Mouse (Mus musculus): Measurements from ENCODE around the gene AW011738. TPM values are rescaled to one million over a fixed set of nuclear protein-coding genes. Genes with fewer than 3 reads are reported as not detected.
A peak's percentile ranks its signal among the peaks of the same experiment; 100 is the strongest.

AW011738 gene
- polyA plus RNA-seq (2015; fragmentation: Nextera tagmentation; extraction: Ambion mirVana): 4.5 and 5.0 TPM in 2 replicates

- peak within 1 kb of the TSS; percentile 56 for H3K9ac ChIP-seq
- WGBS: under 1% methylated on average over 35 of the region's 39 CpGs
Measured at GRCm38 (mm10) chr4:156203001-156203412, at the start of gene AW011738. Gene AW011738 (plus strand): TSS chr4:156203304.

DNA sequence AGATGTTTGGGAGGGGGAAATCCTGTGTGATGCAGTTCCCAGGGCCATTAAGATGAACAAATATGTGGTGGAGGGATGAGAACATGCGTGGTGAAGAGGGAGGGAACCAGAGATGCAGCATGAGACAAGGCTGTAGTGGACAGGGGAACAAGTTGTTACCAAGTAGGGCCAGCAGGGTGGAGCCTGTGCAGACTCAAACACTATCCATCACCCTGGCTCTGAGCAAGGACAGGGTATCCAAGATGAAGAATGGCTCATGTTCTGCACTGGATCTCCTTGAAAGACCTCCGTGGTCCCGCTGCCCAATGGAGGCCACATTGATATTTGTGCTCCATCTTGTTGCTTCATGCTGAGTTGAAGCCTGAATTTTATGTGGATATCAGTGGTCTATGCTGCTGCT is 48.3 kb upstream of the AW011738 start:
- no peak for ATAC-seq (ENCODE audit: low FRiP score, low read depth)
- Histone ChIP-seq H3K4me3 (no peak overlapping the region), H3K9ac (no peak overlapping the region), H3K36me3 (no peaks in the 10 kb centered on the region), H3K4me2 (no peak overlapping the region), H3K9me3 (no peaks in the 10 kb centered on the region), H3K27ac (replicated peaks) (no peak overlapping the region), H3K4me1 (replicated peaks) (no peaks in the 10 kb centered on the region), H3K27me3 (no peaks in the 10 kb centered on the region)
- 96% methylated on average over 3 of the region's 3 CpGs for WGBS

More at GRCm38 (mm10) chr4:156203001-156203412, at the start of gene AW011738:
- Histone ChIP-seq H3K27ac (replicated peaks) (peak within 1 kb of the TSS; percentile 77), H3K4me1 (replicated peaks) (peaks cover 26% of the 10 kb centered on the region), H3K36me3 (no peaks in the 10 kb centered on the region), H3K4me3 (peak within 1 kb of the TSS; percentile 55), H3K4me2 (peak within 1 kb of the TSS; percentile 92), H3K27me3 (no peaks in the 10 kb centered on the region), H3K9me3 (no peaks in the 10 kb centered on the region)
- ATAC-seq (ENCODE audit: low FRiP score, low read depth): peak; percentile 72

GRCm38 (mm10) chr4:156166477-156166876 is 36.6 kb upstream of the AW011738 start:
- ATAC-seq (ENCODE audit: low FRiP score, low read depth): no peak
- no peak overlapping the region for H3K4me3 ChIP-seq
- 93% methylated on average over 9 of the region's 9 CpGs for WGBS
- H3K4me2 ChIP-seq: no peak overlapping the region
- H3K4me1 ChIP-seq (replicated peaks): no peaks in the 10 kb centered on the region
- no peak overlapping the region for H3K9ac ChIP-seq
- H3K27ac ChIP-seq (replicated peaks): no peak overlapping the region
- no peaks in the 10 kb centered on the region for H3K27me3 ChIP-seq
- 0 out of 2 replicates have a peak, but pooled peaks cover 6% of the 10 kb centered on the region for H3K9me3 ChIP-seq
- H3K36me3 ChIP-seq: peaks cover 95% of the 10 kb centered on the region

DNA sequence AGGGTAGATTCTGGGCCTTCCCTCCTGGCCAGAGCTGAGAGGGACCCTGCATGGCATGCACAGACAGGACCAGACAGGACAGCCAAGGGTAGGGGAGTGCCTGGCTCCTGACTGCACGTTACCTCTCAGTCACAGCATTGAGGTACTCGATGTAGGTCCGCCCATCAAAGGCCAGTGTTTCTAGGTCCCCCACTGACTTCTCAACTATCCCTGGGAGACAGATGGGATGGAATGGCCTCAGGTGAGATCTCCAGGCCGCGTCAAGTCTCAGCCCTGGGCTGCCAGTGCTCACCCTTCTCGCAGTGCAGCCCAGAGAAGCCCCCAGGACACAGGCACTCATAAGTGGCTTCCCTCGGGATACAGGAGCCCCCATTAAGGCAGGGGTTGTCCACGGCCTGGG is 34.5 kb upstream of the AW011738 start:
- no peaks in the 10 kb centered on the region for H3K9me3 ChIP-seq
- no peaks in the 10 kb centered on the region for H3K4me1 ChIP-seq (replicated peaks)
- H3K4me3 ChIP-seq: no peak overlapping the region
- H3K4me2 ChIP-seq: no peak overlapping the region
- no peak overlapping the region for H3K27ac ChIP-seq (replicated peaks)
- ATAC-seq (ENCODE audit: low FRiP score, low read depth): no peak
- H3K36me3 ChIP-seq: peaks cover 97% of the 10 kb centered on the region
- no peaks in the 10 kb centered on the region for H3K27me3 ChIP-seq
- H3K9ac ChIP-seq: no peak overlapping the region
- WGBS: 97% methylated on average over 8 of the region's 8 CpGs

DNA sequence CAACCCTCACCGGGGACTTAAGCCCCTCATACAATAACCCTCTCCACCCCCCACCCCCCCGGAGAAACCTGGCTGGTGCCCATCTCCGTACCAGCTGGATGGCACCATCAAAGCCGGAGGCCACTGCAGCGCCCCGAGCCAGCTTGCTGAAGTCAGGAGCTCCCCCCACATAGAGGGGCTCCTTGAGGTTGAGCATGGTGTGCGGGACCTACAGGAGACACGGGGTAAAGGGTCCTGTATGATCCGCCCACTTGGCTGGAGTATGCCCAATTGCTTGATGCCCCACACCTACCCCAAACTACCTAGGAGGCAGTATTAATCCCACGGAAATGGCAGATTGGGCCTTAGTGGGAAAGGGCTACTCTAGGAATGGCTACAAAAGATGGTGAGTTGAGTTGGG is 34.0 kb upstream of the AW011738 start:
- H3K36me3 ChIP-seq: peaks cover 97% of the 10 kb centered on the region
- H3K4me1 ChIP-seq (replicated peaks): no peaks in the 10 kb centered on the region
- H3K27ac ChIP-seq (replicated peaks): no peak overlapping the region
- H3K27me3 ChIP-seq: no peaks in the 10 kb centered on the region
- H3K4me2 ChIP-seq: no peak overlapping the region
- 96% methylated on average over 10 of the region's 10 CpGs for WGBS
- no peak overlapping the region for H3K9ac ChIP-seq
- no peak overlapping the region for H3K4me3 ChIP-seq
- no peaks in the 10 kb centered on the region for H3K9me3 ChIP-seq
- ATAC-seq (ENCODE audit: low FRiP score, low read depth): no peak

- H3K4me2 ChIP-seq: no peak overlapping the region
- H3K36me3 ChIP-seq: peaks cover 99% of the 10 kb centered on the region
- no peak overlapping the region for H3K9ac ChIP-seq
- H3K27ac ChIP-seq (replicated peaks): no peak overlapping the region
- no peaks in the 10 kb centered on the region for H3K9me3 ChIP-seq
- H3K27me3 ChIP-seq: no peaks in the 10 kb centered on the region
- 94% methylated on average over 11 of the region's 11 CpGs for WGBS
- H3K4me3 ChIP-seq: no peak overlapping the region
- no peak for ATAC-seq (ENCODE audit: low FRiP score, low read depth)
- H3K4me1 ChIP-seq (replicated peaks): no peaks in the 10 kb centered on the region
Measured at GRCm38 (mm10) chr4:156171828-156172227, 31.3 kb upstream of the AW011738 start.

DNA sequence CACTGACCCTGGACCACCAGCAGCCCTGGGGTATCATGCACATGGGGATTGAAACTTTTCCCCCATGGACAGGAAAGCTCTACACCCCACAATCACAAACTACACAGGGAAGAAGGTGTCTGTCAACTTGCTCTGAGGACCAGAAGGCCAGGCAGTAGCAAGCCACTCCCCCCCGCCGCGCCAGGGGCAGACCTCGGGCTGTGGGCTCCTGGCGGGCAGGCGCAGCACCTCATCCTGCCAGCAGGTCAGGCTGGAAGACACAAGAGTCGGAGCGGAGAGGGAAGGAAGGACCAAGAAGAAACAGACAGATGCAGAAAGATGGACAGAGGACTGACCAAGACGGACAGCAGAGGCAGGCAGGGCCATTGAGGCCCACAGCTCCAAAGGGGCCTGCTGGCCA is 25.5 kb upstream of the AW011738 start:
- Histone ChIP-seq H3K9me3 (no peaks in the 10 kb centered on the region), H3K27me3 (no peaks in the 10 kb centered on the region), H3K27ac (replicated peaks) (no peak overlapping the region), H3K4me1 (replicated peaks) (peaks cover 30% of the 10 kb centered on the region), H3K36me3 (peaks cover 77% of the 10 kb centered on the region), H3K4me2 (no peak overlapping the region), H3K4me3 (no peak overlapping the region), H3K9ac (no peak overlapping the region)
- WGBS: 94% methylated on average over 9 of the region's 9 CpGs
- no peak for ATAC-seq (ENCODE audit: low FRiP score, low read depth)

DNA sequence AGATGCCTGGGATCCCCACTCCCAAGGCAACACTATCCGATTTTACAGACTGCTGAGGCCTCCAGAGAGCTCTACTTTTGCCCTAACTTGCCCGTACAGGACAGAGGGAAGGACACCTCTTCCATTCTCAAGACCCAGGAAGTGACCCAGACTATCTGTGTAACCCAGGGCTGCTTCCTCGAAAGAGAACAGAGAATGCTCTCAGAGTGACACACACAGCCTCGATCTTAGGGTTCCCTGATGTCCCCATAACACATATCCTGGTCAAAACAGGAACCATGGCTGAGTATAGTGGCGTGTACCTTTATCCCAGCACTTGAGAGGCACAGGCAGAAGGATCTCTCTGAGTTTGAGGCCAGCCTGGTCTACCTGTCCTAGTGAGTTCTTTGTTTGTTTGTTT is 19.4 kb upstream of the AW011738 start:
- Histone ChIP-seq H3K27ac (replicated peaks) (no peak overlapping the region), H3K36me3 (peaks cover 17% of the 10 kb centered on the region), H3K4me2 (peak overlapping the region; percentile 80), H3K4me3 (peak overlapping the region; percentile 53), H3K9ac (no peak overlapping the region; the same call in 1 of the 2 replicates), H3K9me3 (no peaks in the 10 kb centered on the region), H3K27me3 (no peaks in the 10 kb centered on the region), H3K4me1 (replicated peaks) (peaks cover 91% of the 10 kb centered on the region)
- 77% methylated on average over 5 of the region's 5 CpGs for WGBS
- ATAC-seq (ENCODE audit: low FRiP score, low read depth): no peak

DNA sequence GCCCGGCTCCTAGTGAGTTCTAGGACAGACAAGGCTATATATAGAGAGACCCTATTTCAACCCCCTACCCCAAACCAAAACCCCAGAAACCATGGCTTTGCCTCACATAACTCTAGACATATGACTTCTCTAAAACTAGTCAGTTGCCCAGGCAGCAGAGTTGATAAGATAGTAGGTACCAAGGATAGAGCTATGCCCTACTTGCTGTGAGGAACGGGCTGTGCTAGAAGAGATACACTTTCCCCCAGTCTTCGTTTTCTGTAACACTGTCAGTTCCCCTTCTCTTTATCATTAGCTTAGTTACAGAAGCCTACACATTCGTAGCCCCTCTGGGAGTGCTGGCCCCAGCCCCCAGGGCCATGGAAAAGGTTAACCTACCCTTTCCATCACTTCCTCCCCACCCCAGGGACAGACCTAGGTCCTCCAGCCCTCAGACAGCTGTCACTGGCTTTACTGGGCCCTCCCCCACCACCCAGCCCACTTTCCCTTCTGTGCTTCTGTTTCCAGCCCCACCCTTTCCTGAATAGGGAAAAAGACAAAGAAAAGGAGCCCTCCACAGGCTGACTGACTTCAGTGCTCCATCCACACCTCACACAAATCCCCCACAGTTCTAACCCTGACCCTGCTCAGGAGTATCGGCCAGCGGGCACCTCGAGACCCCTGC is 18.7 kb upstream of the AW011738 start:
- Histone ChIP-seq H3K9me3 (no peaks in the 10 kb centered on the region), H3K4me1 (replicated peaks) (peaks cover 97% of the 10 kb centered on the region), H3K4me3 (peak overlapping the region; percentile 53), H3K36me3 (peaks cover 10% of the 10 kb centered on the region), H3K9ac (peak overlapping the region; percentile 72), H3K27me3 (no peaks in the 10 kb centered on the region), H3K4me2 (peak overlapping the region; percentile 80), H3K27ac (replicated peaks) (peak overlapping the region; percentile 91)
- no peak for ATAC-seq (ENCODE audit: low FRiP score, low read depth)
- 62% methylated on average over 7 of the region's 7 CpGs for WGBS

DNA sequence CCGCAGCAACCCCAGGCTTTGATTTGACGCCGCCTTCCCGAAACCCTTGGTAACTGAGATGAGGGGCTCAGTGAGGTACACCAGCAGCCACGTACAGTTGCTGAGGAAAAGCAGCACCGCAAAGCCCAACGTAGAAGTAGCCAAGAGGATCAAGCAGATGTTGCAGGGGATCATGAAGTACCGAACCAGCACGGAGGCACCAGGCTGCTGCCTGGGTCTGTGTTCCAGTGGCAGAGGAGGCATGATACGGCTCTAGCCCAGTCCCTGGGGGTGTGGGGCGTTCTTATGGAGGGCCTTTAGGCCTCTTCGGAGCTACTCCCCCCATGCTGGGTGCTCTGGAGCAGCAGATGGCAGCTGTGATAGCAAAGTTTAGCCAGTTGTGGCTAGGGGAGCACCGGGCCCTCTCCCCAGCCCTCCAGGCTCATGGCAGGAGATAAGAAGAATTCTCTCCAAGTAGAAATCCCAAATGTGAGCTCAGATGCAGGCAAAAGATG is 17.6 kb upstream of the AW011738 start:
- no peaks in the 10 kb centered on the region for H3K27me3 ChIP-seq
- peaks cover 99% of the 10 kb centered on the region for H3K4me1 ChIP-seq (replicated peaks)
- H3K27ac ChIP-seq (replicated peaks): peak overlapping the region; percentile 91
- no peaks in the 10 kb centered on the region for H3K9me3 ChIP-seq
- H3K36me3 ChIP-seq: no peaks in the 10 kb centered on the region
- ATAC-seq (ENCODE audit: low FRiP score, low read depth): peak; percentile 20
- H3K9ac ChIP-seq: peak overlapping the region; percentile 72
- H3K4me3 ChIP-seq: peak overlapping the region; percentile 53
- 37% methylated on average over 13 of the region's 13 CpGs for WGBS
- H3K4me2 ChIP-seq: peak overlapping the region; percentile 80

DNA sequence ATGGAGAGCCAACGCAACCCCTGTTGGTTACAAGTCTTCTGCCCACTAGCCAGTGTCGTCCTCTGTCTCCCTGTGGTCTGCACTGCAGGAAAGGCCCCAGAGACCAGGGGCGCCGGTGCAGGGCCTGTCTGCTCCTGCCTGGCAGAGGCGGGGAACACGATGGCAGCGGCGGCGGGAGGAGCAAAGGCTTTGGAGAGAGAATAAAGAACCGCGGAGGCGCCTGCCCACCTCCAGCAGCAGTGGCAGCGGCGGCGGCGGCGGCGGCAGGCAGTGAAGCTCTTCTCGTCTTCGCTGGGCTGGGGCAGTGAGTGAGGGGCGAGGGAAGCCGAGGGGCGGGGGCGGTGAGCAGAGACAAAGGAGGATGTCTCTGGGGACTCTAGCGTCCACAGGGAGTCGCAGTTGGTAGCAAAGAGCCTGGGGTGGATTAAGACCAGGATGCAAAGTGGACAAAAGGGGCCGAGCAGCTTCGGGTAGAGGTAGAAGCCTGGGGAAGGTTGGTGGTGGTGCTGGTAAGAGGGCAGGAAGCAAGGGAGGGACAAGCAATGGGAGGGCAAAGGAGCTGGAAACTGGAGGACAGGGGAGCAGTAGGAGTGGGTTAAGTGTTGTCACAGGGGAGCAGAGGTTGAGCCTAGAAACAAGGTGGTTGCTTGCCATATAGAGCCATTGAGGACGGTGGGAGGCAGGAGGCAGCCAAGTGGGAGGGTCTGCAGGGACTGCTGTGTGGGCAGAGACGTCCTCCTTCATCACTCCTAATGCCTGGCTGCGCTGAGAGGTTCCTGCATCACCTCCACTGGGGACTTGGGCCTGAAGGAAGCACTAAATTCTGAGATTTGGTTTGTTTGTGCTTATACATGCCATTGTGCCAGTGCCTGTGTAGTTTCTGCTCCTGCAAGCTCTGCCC is 16.9 kb upstream of the AW011738 start:
- peaks cover 98% of the 10 kb centered on the region for H3K4me1 ChIP-seq (replicated peaks)
- WGBS: 3% methylated on average over 31 of the region's 31 CpGs
- H3K9me3 ChIP-seq: no peaks in the 10 kb centered on the region
- peak overlapping the region; percentile 91 for H3K27ac ChIP-seq (replicated peaks)
- ATAC-seq (ENCODE audit: low FRiP score, low read depth): peak; percentile 45
- peak overlapping the region; percentile 53 for H3K4me3 ChIP-seq
- H3K36me3 ChIP-seq: 0 out of 2 replicates have a peak, but pooled peaks cover 3% of the 10 kb centered on the region
- H3K9ac ChIP-seq: peak overlapping the region; percentile 72
- no peaks in the 10 kb centered on the region for H3K27me3 ChIP-seq
- H3K4me2 ChIP-seq: peak overlapping the region; percentile 80
